8 mouse cellular contexts compared by ENCODE assay signal in the genomic region with DNA sequence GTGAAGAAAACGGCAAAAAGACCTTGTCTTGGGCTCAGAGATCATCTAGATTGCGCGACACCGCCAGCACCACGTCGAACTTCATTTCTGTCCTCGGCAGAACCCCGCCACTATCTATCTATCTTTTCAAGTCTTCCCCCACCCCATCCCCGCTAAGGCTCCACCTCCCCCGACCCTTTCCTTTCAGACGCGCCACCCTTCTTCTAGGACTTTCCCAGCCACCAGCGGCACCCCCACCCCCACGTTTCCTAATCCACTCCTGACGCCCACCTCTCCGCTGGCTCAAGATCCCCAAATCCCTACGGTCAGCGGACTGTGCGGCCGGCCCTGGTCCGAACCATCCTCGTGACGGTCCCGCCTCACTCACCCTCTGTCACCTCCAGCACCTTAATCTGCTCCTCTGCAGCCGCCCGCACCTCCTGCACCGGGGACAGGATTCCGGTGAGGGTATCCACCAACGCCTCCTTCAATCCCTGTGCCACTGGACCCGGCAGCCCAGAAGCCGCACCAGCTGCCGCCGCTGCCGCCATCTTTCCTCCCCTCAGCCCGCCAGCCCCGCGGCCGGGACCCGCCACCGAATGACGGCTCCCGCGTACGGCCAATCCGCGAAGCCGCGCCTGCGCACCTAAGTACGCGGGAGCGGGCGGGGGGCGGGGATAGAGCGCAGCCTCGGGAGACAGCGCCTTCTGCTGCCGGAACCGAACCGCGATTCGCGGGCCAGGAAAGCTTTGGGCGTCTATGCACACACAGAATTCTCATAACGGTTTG. TPM values are rescaled to one million over a fixed set of nuclear protein-coding genes. Genes with fewer than 3 reads are reported as not detected.
DNase-seq lines count a peak whose midpoint lies in the region; ATAC-seq and TF ChIP-seq lines count a peak whose summit lies in the region.

A gene (minus strand): TSS at position 599 of the 768 bp plus-strand sequence.

- peak; percentile 94 for TF ChIP-seq POLR2A in brain, embryonic 14.5 days (IDR thresholded peaks at IDR 0.05; ENCODE audit: borderline replicate concordance, extremely low read depth, insufficient read depth, insufficient read length, poor library complexity, severe bottlenecking)
- TF ChIP-seq POLR2A in liver, adult 2 months (IDR thresholded peaks at IDR 0.05; ENCODE audit: extremely low read depth, insufficient read depth, low read length) = peak; percentile 44; the same call in 1 of the 2 replicates
- peak; percentile 83 for TF ChIP-seq POLR2A in myocyte (IDR thresholded peaks at IDR 0.05; ENCODE audit: insufficient read length, low read depth)

- H3ac ChIP-seq in C2C12 (ENCODE audit: control insufficient read depth, insufficient read length, low read depth) (peak within 1 kb of the TSS; percentile 98), myocyte (ENCODE audit: control insufficient read depth, insufficient read length) (peak within 1 kb of the TSS; percentile 39)

- H3K79me3 ChIP-seq in C2C12 (ENCODE audit: low read depth) = peaks cover 51% of the 10 kb centered on the region

- peak within 1 kb of the TSS; percentile 95 for H3K9ac ChIP-seq in heart, embryonic 11.5 days (ENCODE audit: low read depth, low read length)
- peak within 1 kb of the TSS; percentile 87 for H3K9ac ChIP-seq in kidney, embryonic 16.5 days (replicated peaks; ENCODE audit: low read length)
- peak within 1 kb of the TSS; percentile 83 for H3K9ac ChIP-seq in liver, adult 2 months (ENCODE audit: low read depth, low read length)

- H3K9me3 ChIP-seq in erythroblast, embryonic 14.5 days (ENCODE audit: control insufficient read depth, low read length) = no peaks in the 10 kb centered on the region
- no peaks in the 10 kb centered on the region for H3K9me3 ChIP-seq in heart, embryonic 11.5 days (replicated peaks; ENCODE audit: control insufficient read depth, low read length)
- no peaks in the 10 kb centered on the region for H3K9me3 ChIP-seq in kidney, embryonic 16.5 days (ENCODE audit: low read length)

- peak within 1 kb of the TSS; percentile 90 for H3K27ac ChIP-seq in heart, embryonic 11.5 days (ENCODE audit: low read depth, low read length)
- H3K27ac ChIP-seq in kidney, embryonic 16.5 days (ENCODE audit: low read length) = peak within 1 kb of the TSS; percentile 78
- H3K27ac ChIP-seq in liver, adult 2 months (replicated peaks; ENCODE audit: insufficient read depth, low read depth, low read length) = 0 out of 2 replicates have a peak within 1 kb of the TSS, but pooled peaks have one; percentile 9

- DNase-seq in brain, embryonic 14.5 days (ENCODE audit: low read depth) = peak; percentile 98
- peak; percentile 68 for DNase-seq in liver, adult 2 months (ENCODE audit: extremely low read depth, low read depth, low spot score)
- DNase-seq in splenic B cell, adult 2 months (ENCODE audit: low read depth, low spot score) = peak; percentile 93

- no peaks in the 10 kb centered on the region for H3K27me3 ChIP-seq in C2C12 (ENCODE audit: control insufficient read depth, insufficient read depth, insufficient read length)
- H3K27me3 ChIP-seq in erythroblast, embryonic 14.5 days (ENCODE audit: control insufficient read depth) = no peaks in the 10 kb centered on the region
- H3K27me3 ChIP-seq in heart, embryonic 11.5 days (ENCODE audit: control insufficient read depth, insufficient read depth, low read length) = no peaks in the 10 kb centered on the region
- H3K27me3 ChIP-seq in kidney, embryonic 16.5 days (ENCODE audit: insufficient read depth, low read length) = no peaks in the 10 kb centered on the region
- no peaks in the 10 kb centered on the region for H3K27me3 ChIP-seq in liver, adult 2 months (ENCODE audit: control insufficient read depth, insufficient read depth, low read length)
- no peaks in the 10 kb centered on the region for H3K27me3 ChIP-seq in myocyte (ENCODE audit: control insufficient read depth, insufficient read depth, insufficient read length)
- no peaks in the 10 kb centered on the region for H3K27me3 ChIP-seq in splenic B cell, adult 2 months (ENCODE audit: control insufficient read depth, insufficient read depth, low read length, poor library complexity, severe bottlenecking)

- peaks cover 52% of the 10 kb centered on the region for H3K79me2 ChIP-seq in C2C12 (ENCODE audit: control insufficient read depth, insufficient read depth)
- H3K79me2 ChIP-seq in liver, adult 2 months (ENCODE audit: control insufficient read depth, insufficient read depth, low read length) = peaks cover 14% of the 10 kb centered on the region; the same call in 1 of the 2 replicates
- peaks cover 50% of the 10 kb centered on the region for H3K79me2 ChIP-seq in myocyte (ENCODE audit: control insufficient read depth, insufficient read depth)

- peak; percentile 91 for TF ChIP-seq CTCF in C2C12 (IDR thresholded peaks at IDR 0.05; ENCODE audit: control insufficient read depth, insufficient read depth, insufficient read length)
- TF ChIP-seq CTCF in brain, embryonic 14.5 days (IDR thresholded peaks at IDR 0.05; ENCODE audit: borderline replicate concordance, extremely low read depth, insufficient read depth, insufficient read length) = peak; percentile 41; the same call in 1 of the 2 replicates
- peak; percentile 78 for TF ChIP-seq CTCF in liver, adult 2 months (IDR thresholded peaks at IDR 0.05; ENCODE audit: low read depth, low read length)

- H3K4me2 ChIP-seq in heart, embryonic 11.5 days = peak within 1 kb of the TSS; percentile 77
- H3K4me2 ChIP-seq in kidney, embryonic 16.5 days (replicated peaks; ENCODE audit: low read depth, low read length) = peak within 1 kb of the TSS; percentile 81
- peak within 1 kb of the TSS; percentile 93 for H3K4me2 ChIP-seq in myocyte (ENCODE audit: low read depth)

- WGBS in heart, embryonic 11.5 days (ENCODE audit: insufficient replicate concordance) = under 1% methylated on average over 64 of the region's 65 CpGs
- WGBS in kidney, embryonic 16.5 days = under 1% methylated on average over 65 of the region's 65 CpGs
- under 1% methylated on average over 65 of the region's 65 CpGs for WGBS in liver, adult 2 months

- H3K4me3 ChIP-seq in C2C12 (ENCODE audit: insufficient read depth, poor library complexity, severe bottlenecking) (peak within 1 kb of the TSS; percentile 86), myocyte (peak within 1 kb of the TSS; percentile 99)
- H3K4me3 ChIP-seq in erythroblast, embryonic 14.5 days (replicated peaks) = peak within 1 kb of the TSS; percentile 99
- peak within 1 kb of the TSS; percentile 97 for H3K4me3 ChIP-seq in heart, embryonic 11.5 days (ENCODE audit: low read depth, low read length)
- peak within 1 kb of the TSS; percentile 64 for H3K4me3 ChIP-seq in kidney, embryonic 16.5 days (ENCODE audit: low read length)
- peak within 1 kb of the TSS; percentile 88 for H3K4me3 ChIP-seq in liver, adult 2 months (ENCODE audit: insufficient read depth, low read depth, low read length)

- peaks cover 34% of the 10 kb centered on the region for H3K4me1 ChIP-seq in erythroblast, embryonic 14.5 days (ENCODE audit: control insufficient read depth)
- peaks cover 13% of the 10 kb centered on the region for H3K4me1 ChIP-seq in heart, embryonic 11.5 days (ENCODE audit: control insufficient read depth, insufficient read depth, low read length)
- H3K4me1 ChIP-seq in kidney, embryonic 16.5 days (ENCODE audit: insufficient read depth, low read length) = peaks cover 33% of the 10 kb centered on the region
- no peaks in the 10 kb centered on the region for H3K4me1 ChIP-seq in liver, adult 2 months (ENCODE audit: control insufficient read depth, insufficient read depth, low read length)

- H3K36me3 ChIP-seq in C2C12 (ENCODE audit: control insufficient read depth, insufficient read depth) (peaks cover 20% of the 10 kb centered on the region), myocyte (ENCODE audit: control insufficient read depth, insufficient read depth) (peaks cover 12% of the 10 kb centered on the region)
- H3K36me3 ChIP-seq in erythroblast, embryonic 14.5 days (ENCODE audit: control insufficient read depth) = peaks cover 25% of the 10 kb centered on the region
- peaks cover 4% of the 10 kb centered on the region; the same call in 1 of the 2 replicates for H3K36me3 ChIP-seq in heart, embryonic 11.5 days (ENCODE audit: control insufficient read depth, insufficient read depth, low read length)
- H3K36me3 ChIP-seq in kidney, embryonic 16.5 days (ENCODE audit: insufficient read depth, low read length) = peaks cover 10% of the 10 kb centered on the region
- no peaks in the 10 kb centered on the region for H3K36me3 ChIP-seq in liver, adult 2 months (ENCODE audit: control insufficient read depth, insufficient read depth, low read length)
- no peaks in the 10 kb centered on the region for H3K36me3 ChIP-seq in splenic B cell, adult 2 months (ENCODE audit: control insufficient read depth, insufficient read depth, low read length, poor library complexity, severe bottlenecking)

- peak; percentile 89 for ATAC-seq in heart, embryonic 11.5 days (replicated peaks; ENCODE audit: insufficient number of reproducible peaks, low FRiP score, low TSS enrichment)
- ATAC-seq in kidney, embryonic 16.5 days (ENCODE audit: low FRiP score, low TSS enrichment) = peak; percentile 96

TF ChIP-seq in C2C12, 6 proteins besides CTCF, POLR2A, EP300 and RAD21 (continues in another document):
- TF ChIP-seq FOSL1 (IDR thresholded peaks at IDR 0.05; ENCODE audit: insufficient read depth, low read length, poor library complexity, severe bottlenecking) = no peak
- TF ChIP-seq CEBPB (IDR thresholded peaks at IDR 0.05; ENCODE audit: low read depth) = no peak
- no peak for TF ChIP-seq MAX (IDR thresholded peaks at IDR 0.05)
- TF ChIP-seq MYOD1 (IDR thresholded peaks at IDR 0.05; ENCODE audit: control insufficient read depth, insufficient read length, low read depth) = no peak
- TF ChIP-seq USF1 (IDR thresholded peaks at IDR 0.05; ENCODE audit: low read depth) = no peak

TF ChIP-seq in myocyte, 11 proteins besides CTCF, POLR2A, EP300 and RAD21 (continues in another document):
- no peak for TF ChIP-seq CEBPB (IDR thresholded peaks at IDR 0.05; ENCODE audit: insufficient read depth, poor library complexity, severe bottlenecking)
- TF ChIP-seq REST (IDR thresholded peaks at IDR 0.05; ENCODE audit: insufficient read depth, insufficient read length) = no peak
- no peak for TF ChIP-seq USF1 (IDR thresholded peaks at IDR 0.05; ENCODE audit: low read depth)
- no peak for TF ChIP-seq TCF12 (IDR thresholded peaks at IDR 0.05; ENCODE audit: insufficient read depth, poor library complexity, severe bottlenecking)
- TF ChIP-seq MYOD1 (IDR thresholded peaks at IDR 0.05; ENCODE audit: control insufficient read depth in 1 of 3, insufficient read length in 2 of 3, low read depth in 2 of 3) = peak in 2 of 3 experiments; percentile 9 to 60
- peak; percentile 39 for TF ChIP-seq SRF (IDR thresholded peaks at IDR 0.05; ENCODE audit: control insufficient read depth, insufficient read length, low read depth)

RNA-seq across cellular contexts. Expression of the gene that starts here (rescaled TPM):
- 61.5 TPM for polyA plus RNA-seq in C2C12 (2012; fragmentation: generic; extraction: Trizol)
- 185 and 217 TPM in 2 replicates for polyA plus RNA-seq in brain, embryonic 14.5 days (2012; rRNA removed)
- 0.55 and 0.62 TPM in 2 replicates for polyA plus RNA-seq in erythroblast, embryonic 14.5 days (2012)
- polyA plus RNA-seq in heart, embryonic 11.5 days (2014; fragmentation: Nextera tagmentation; extraction: Ambion mirVana) = 111 and 132 TPM in 2 replicates
- 130 and 139 TPM in 2 replicates for polyA plus RNA-seq in kidney, embryonic 16.5 days (2015; fragmentation: Nextera tagmentation; extraction: Ambion mirVana)
- total RNA-seq in liver, adult 2 months (2014; rRNA removed) = 17.1 and 20.9 TPM in 2 replicates
- 27.2 and 29.5 TPM in 2 replicates for polyA plus RNA-seq in liver, adult 2 months (2012; rRNA removed)
- 55.5 TPM for polyA plus RNA-seq in myocyte (2012; fragmentation: generic; extraction: Trizol)

Comparison
In these comparisons a context has a peak if more than half of its experiments do, and no peak if none do; other contexts are left out.
1. Peak in every context shown above with its lines: DNase-seq, ATAC-seq, H3K4me3 ChIP-seq and H3K27ac ChIP-seq.
2. RNA of the gene that starts here (polyA plus RNA-seq): 185 to 217 TPM in brain, embryonic 14.5 days, 111 to 132 TPM in heart, embryonic 11.5 days, 130 to 139 TPM in kidney, embryonic 16.5 days, 61.5 TPM in C2C12 (single experiment), 55.5 TPM in myocyte (single experiment) and 27.2 to 29.5 TPM in liver, adult 2 months; 0.55 to 0.62 TPM in erythroblast, embryonic 14.5 days; every median in the first group is over 10 times any median in the second.
3. CTCF ChIP-seq: peak in every context shown above with its lines; median percentile 91 in C2C12; 78 in liver, adult 2 months; 41 in brain, embryonic 14.5 days.
4. POLR2A ChIP-seq: peak in every context shown above with its lines; median percentile 94 in brain, embryonic 14.5 days; 83 in myocyte; 44 in liver, adult 2 months.
5. H3K27ac ChIP-seq: peak in every context shown above with its lines; median percentile 90 in heart, embryonic 11.5 days; 78 in kidney, embryonic 16.5 days; 9 in liver, adult 2 months.